Mouse (Mus musculus) CH12.LX (cell line): ENCODE measurements around the gene Rpl21.

ENCODE experiments used
- CHD1 ChIP-seq: IDR thresholded peaks from 2 replicates; pipeline ENCODE4 v1.6.1; 2012; ENCODE audit warnings: low read depth, low read length, improper control_type of control experiment, inconsistent platforms
- CTCF ChIP-seq, 2 experiments: IDR thresholded peaks in 1 of 2; conservative IDR thresholded peaks in 1 of 2; 2 replicates each; pipeline ENCODE4 v1.5.1; 2011 to 2012; ENCODE audit warnings: low read depth in 2 of 2, low read length in 2 of 2, improper control_type of control experiment in 1 of 2, inconsistent platforms in 1 of 2, mild to moderate bottlenecking in 1 of 2, moderate library complexity in 1 of 2
- EP300 ChIP-seq: IDR thresholded peaks from 2 replicates; pipeline ENCODE4 v1.6.1; 2011; ENCODE audit warnings: low read length, improper control_type of control experiment
- IRF4 ChIP-seq: IDR thresholded peaks from 2 replicates; pipeline ENCODE4 v1.6.1; 2014; ENCODE audit warnings: low read depth, mild to moderate bottlenecking, inconsistent platforms, low read length, improper control_type of control experiment
- MAZ ChIP-seq: IDR thresholded peaks from 2 replicates; pipeline ENCODE4 v1.6.1; 2012; ENCODE audit warnings: low read depth, mild to moderate bottlenecking, inconsistent platforms, low read length, improper control_type of control experiment, moderate library complexity
- NELFE ChIP-seq: IDR thresholded peaks from 2 replicates; pipeline ENCODE4 v1.6.1; 2011; ENCODE audit warnings: low read depth, low read length, improper control_type of control experiment
- POLR2A ChIP-seq: IDR thresholded peaks from 2 replicates; pipeline ENCODE4 v1.6.1; 2011; ENCODE audit warnings: low read depth, mild to moderate bottlenecking, improper control_type of control experiment, low read length
- POLR2AphosphoS2 ChIP-seq: IDR thresholded peaks from 2 replicates; pipeline ENCODE4 v1.6.1; 2011; ENCODE audit warnings: low read depth, low read length, improper control_type of control experiment
- RAD21 ChIP-seq: IDR thresholded peaks from 2 replicates; pipeline ENCODE4 v1.6.1; 2011; ENCODE audit warnings: low read depth, mild to moderate bottlenecking, low read length, improper control_type of control experiment, moderate library complexity
- RCOR1 ChIP-seq: conservative IDR thresholded peaks from 2 replicates; pipeline ENCODE4 v1.6.1; 2012; ENCODE audit warnings: low read depth, mild to moderate bottlenecking, inconsistent platforms, low read length, improper control_type of control experiment
- ZC3H11A ChIP-seq: IDR thresholded peaks from 2 replicates; pipeline ENCODE4 v1.6.1; 2012; ENCODE audit warnings: low read depth, mild to moderate bottlenecking, inconsistent platforms, low read length, improper control_type of control experiment

- TF ChIP-seq POLR2A (no peak), CTCF (conservative IDR thresholded peaks at IDR 0.05 in 1 of 2, IDR thresholded peaks at IDR 0.05 in 1 of 2; ENCODE audit: low read depth in 2 of 2, low read length in 2 of 2) (no peak), RCOR1 (no peak), ZC3H11A (no peak), NELFE (no peak), RAD21 (no peak), CHD1 (no peak), POLR2AphosphoS2 (no peak), IRF4 (no peak), EP300 (no peak), MAZ (no peak)
Measured at GRCm38 (mm10) chr5:146860222-146860998, 27.7 kb downstream of the Rpl21 start.
